Mouse (Mus musculus): ENCODE measurements around the gene Hoxc9. TPM values are rescaled to one million over a fixed set of nuclear protein-coding genes. Genes with fewer than 3 reads are reported as not detected.

Hoxc9 gene
- polyA plus RNA-seq, 1 experiment from 2014 or later, result not detected

GRCm38 (mm10) chr15:102980352-102980751 is 4.1 kb downstream of the Hoxc9 start:
- Histone ChIP-seq H3K4me3 (ENCODE audit: low read depth, low read length) (no peak overlapping the region), H3K4me2 (replicated peaks; ENCODE audit: low read depth, low read length) (no peak overlapping the region), H3K27ac (ENCODE audit: low read length) (no peak overlapping the region), H3K36me3 (ENCODE audit: insufficient read depth, low read length) (no peaks in the 10 kb centered on the region), H3K4me1 (ENCODE audit: insufficient read depth, low read depth, low read length) (no peaks in the 10 kb centered on the region), H3K9ac (replicated peaks; ENCODE audit: low read depth) (no peak overlapping the region), H3K27me3 (replicated peaks; ENCODE audit: insufficient read depth, low read length) (peaks cover 89% of the 10 kb centered on the region), H3K9me3 (ENCODE audit: low read length) (no peaks in the 10 kb centered on the region)
- DNase-seq (ENCODE audit: low spot score) (no peak), ATAC-seq (no peak)
- WGBS, result 5% methylated on average over 11 of the region's 11 CpGs
- no peak for TF ChIP-seq CTCF (IDR thresholded peaks at IDR 0.05)
- no peak for TF ChIP-seq EP300 (IDR thresholded peaks at IDR 0.05)

GRCm38 (mm10) chr15:102980912-102981311 is 4.7 kb downstream of the Hoxc9 start:
- H3K36me3 ChIP-seq (ENCODE audit: insufficient read depth, low read length), result no peaks in the 10 kb centered on the region
- no peaks in the 10 kb centered on the region for H3K9me3 ChIP-seq (ENCODE audit: low read length)
- H3K4me1 ChIP-seq (ENCODE audit: insufficient read depth, low read depth, low read length), result no peaks in the 10 kb centered on the region
- H3K4me3 ChIP-seq (ENCODE audit: low read depth, low read length), result no peak overlapping the region; the same call in 1 of the 2 replicates
- no peak overlapping the region for H3K9ac ChIP-seq (replicated peaks; ENCODE audit: low read depth)
- WGBS, result 1% methylated on average over 14 of the region's 14 CpGs
- peaks cover 89% of the 10 kb centered on the region for H3K27me3 ChIP-seq (replicated peaks; ENCODE audit: insufficient read depth, low read length)
- TF ChIP-seq CTCF (IDR thresholded peaks at IDR 0.05) (no peak), EP300 (IDR thresholded peaks at IDR 0.05) (no peak)
- H3K4me2 ChIP-seq (replicated peaks; ENCODE audit: low read depth, low read length), result no peak overlapping the region
- DNase-seq (ENCODE audit: low spot score) (no peak), ATAC-seq (no peak)
- no peak overlapping the region for H3K27ac ChIP-seq (ENCODE audit: low read length)

GRCm38 (mm10) chr15:102981379-102982288 is 5.4 kb downstream of the Hoxc9 start:
- ATAC-seq (no peak), DNase-seq (ENCODE audit: low spot score) (no peak)
- H3K27me3 ChIP-seq (replicated peaks; ENCODE audit: insufficient read depth, low read length), result peaks cover 90% of the 10 kb centered on the region
- H3K36me3 ChIP-seq (ENCODE audit: insufficient read depth, low read length), result no peaks in the 10 kb centered on the region
- H3K27ac ChIP-seq (ENCODE audit: low read length), result no peak overlapping the region
- TF ChIP-seq EP300 (IDR thresholded peaks at IDR 0.05), result no peak
- H3K9ac ChIP-seq (replicated peaks; ENCODE audit: low read depth), result no peak overlapping the region
- H3K4me3 ChIP-seq (ENCODE audit: low read depth, low read length), result peak overlapping the region; percentile 8; the same call in 1 of the 2 replicates
- H3K9me3 ChIP-seq (ENCODE audit: low read length), result no peaks in the 10 kb centered on the region
- H3K4me2 ChIP-seq (replicated peaks; ENCODE audit: low read depth, low read length), result peak overlapping the region; percentile 25; the same call in 1 of the 2 replicates
- no peaks in the 10 kb centered on the region for H3K4me1 ChIP-seq (ENCODE audit: insufficient read depth, low read depth, low read length)
- WGBS, result under 1% methylated on average over 80 of the region's 88 CpGs

GRCm38 (mm10) chr15:102983716-102984115 is 7.5 kb downstream of the Hoxc9 start:
- no peak overlapping the region for H3K27ac ChIP-seq (ENCODE audit: low read length)
- H3K36me3 ChIP-seq (ENCODE audit: insufficient read depth, low read length), result no peaks in the 10 kb centered on the region
- WGBS, result 5% methylated on average over 12 of the region's 12 CpGs
- no peaks in the 10 kb centered on the region for H3K4me1 ChIP-seq (ENCODE audit: insufficient read depth, low read depth, low read length)
- no peak overlapping the region for H3K9ac ChIP-seq (replicated peaks; ENCODE audit: low read depth)
- H3K4me2 ChIP-seq (replicated peaks; ENCODE audit: low read depth, low read length), result no peak overlapping the region
- TF ChIP-seq CTCF (IDR thresholded peaks at IDR 0.05) (no peak), EP300 (IDR thresholded peaks at IDR 0.05) (no peak)
- no peak overlapping the region for H3K4me3 ChIP-seq (ENCODE audit: low read depth, low read length)
- DNase-seq (ENCODE audit: low spot score) (no peak), ATAC-seq (no peak)
- H3K27me3 ChIP-seq (replicated peaks; ENCODE audit: insufficient read depth, low read length), result peaks cover 90% of the 10 kb centered on the region
- H3K9me3 ChIP-seq (ENCODE audit: low read length), result no peaks in the 10 kb centered on the region

- H3K4me1 ChIP-seq (ENCODE audit: insufficient read depth, low read depth, low read length), result no peaks in the 10 kb centered on the region
- no peak for DNase-seq (ENCODE audit: low spot score)
- H3K4me2 ChIP-seq (replicated peaks; ENCODE audit: low read depth, low read length), result no peak overlapping the region
- 5% methylated on average over 10 of the region's 10 CpGs for WGBS
- H3K36me3 ChIP-seq (ENCODE audit: insufficient read depth, low read length), result no peaks in the 10 kb centered on the region
- no peak for ATAC-seq
- H3K27ac ChIP-seq (ENCODE audit: low read length), result no peak overlapping the region
- no peak overlapping the region for H3K4me3 ChIP-seq (ENCODE audit: low read depth, low read length)
- TF ChIP-seq CTCF (IDR thresholded peaks at IDR 0.05) (no peak), EP300 (IDR thresholded peaks at IDR 0.05) (no peak)
- H3K9ac ChIP-seq (replicated peaks; ENCODE audit: low read depth), result no peak overlapping the region
- H3K9me3 ChIP-seq (ENCODE audit: low read length), result no peaks in the 10 kb centered on the region
- peaks cover 90% of the 10 kb centered on the region for H3K27me3 ChIP-seq (replicated peaks; ENCODE audit: insufficient read depth, low read length)
Measured at GRCm38 (mm10) chr15:102984521-102984920, 8.3 kb downstream of the Hoxc9 start.

GRCm38 (mm10) chr15:102984925-102985324 is 8.7 kb downstream of the Hoxc9 start:
- H3K4me1 ChIP-seq (ENCODE audit: insufficient read depth, low read depth, low read length), result no peaks in the 10 kb centered on the region
- WGBS, result 12% methylated on average over 3 of the region's 3 CpGs
- H3K36me3 ChIP-seq (ENCODE audit: insufficient read depth, low read length), result no peaks in the 10 kb centered on the region
- no peak overlapping the region for H3K9ac ChIP-seq (replicated peaks; ENCODE audit: low read depth)
- H3K4me2 ChIP-seq (replicated peaks; ENCODE audit: low read depth, low read length), result no peak overlapping the region
- TF ChIP-seq EP300 (IDR thresholded peaks at IDR 0.05) (no peak), CTCF (IDR thresholded peaks at IDR 0.05) (no peak)
- H3K27me3 ChIP-seq (replicated peaks; ENCODE audit: insufficient read depth, low read length), result peaks cover 90% of the 10 kb centered on the region
- no peak overlapping the region for H3K27ac ChIP-seq (ENCODE audit: low read length)
- ATAC-seq (no peak), DNase-seq (ENCODE audit: low spot score) (no peak)
- H3K4me3 ChIP-seq (ENCODE audit: low read depth, low read length), result no peak overlapping the region
- no peaks in the 10 kb centered on the region for H3K9me3 ChIP-seq (ENCODE audit: low read length)

Data from lung, postnatal 0 days (tissue).